Mouse (Mus musculus) naive thymus-derived CD4-positive, alpha-beta T cell, adult 2 months (primary cell): Measurements from ENCODE around the gene Gm5150.
"Not testable (repeated sequence)": the region's sequence is repeated elsewhere in the genome, so short reads cannot be mapped to it uniquely, and the experiment has no call there.

Source experiments
- DNase-seq: peaks from one replicate; pipeline ENCODE4 v3.0.0-alpha.2; 2011; ENCODE audit warnings: low read depth

The Gm5150 gene

GRCm38 (mm10) chr3:16006215-16006614 lies at the start of gene Gm5150:
TSS of gene Gm5150 (minus strand) at chr3:16006437.
- DNase-seq: no peak

DNA sequence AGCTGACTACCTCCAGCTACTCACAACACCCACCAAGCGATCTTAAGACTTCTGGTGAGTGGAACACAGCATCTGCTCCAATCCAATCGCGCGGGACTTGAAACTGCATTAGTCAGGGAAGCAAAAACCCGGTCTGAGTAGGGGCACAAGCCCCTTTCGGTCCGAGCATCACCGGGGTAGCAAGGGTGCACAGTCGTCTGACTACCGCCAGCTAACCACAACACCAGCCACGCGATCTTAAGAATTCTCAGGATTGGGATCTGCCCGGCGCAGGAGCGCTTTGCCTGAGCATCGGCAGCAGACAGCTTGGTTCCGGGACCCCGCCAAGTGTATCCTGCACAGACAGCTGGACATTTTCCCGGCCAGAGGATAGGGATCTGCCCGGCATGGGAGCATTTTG lies 45.5 kb upstream of the Gm5150 start:
- not testable (repeated sequence) for DNase-seq

GRCm38 (mm10) chr3:16047288-16047687 lies 41.1 kb upstream of the Gm5150 start:
- DNase-seq: no peak

DNA sequence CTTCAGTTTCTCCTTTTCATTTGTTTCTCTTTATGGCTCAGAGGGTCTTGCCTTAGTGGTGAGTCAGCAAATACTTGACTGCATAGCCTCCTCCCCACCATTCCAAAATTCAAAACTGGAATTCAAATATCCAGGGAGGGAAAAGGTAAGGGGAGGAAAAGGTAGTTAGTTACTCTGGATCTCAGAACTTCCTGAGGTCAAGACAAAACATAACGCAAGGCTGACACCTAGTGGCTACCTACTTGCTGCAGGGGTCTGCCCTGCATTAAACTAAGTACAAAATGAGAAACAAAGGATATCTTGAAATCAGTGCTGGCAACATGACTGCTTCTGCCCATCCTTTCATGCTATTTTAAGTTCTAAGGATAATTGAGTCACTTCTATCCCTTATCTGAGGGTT lies 37.1 kb upstream of the Gm5150 start:
- no peak for DNase-seq

DNA sequence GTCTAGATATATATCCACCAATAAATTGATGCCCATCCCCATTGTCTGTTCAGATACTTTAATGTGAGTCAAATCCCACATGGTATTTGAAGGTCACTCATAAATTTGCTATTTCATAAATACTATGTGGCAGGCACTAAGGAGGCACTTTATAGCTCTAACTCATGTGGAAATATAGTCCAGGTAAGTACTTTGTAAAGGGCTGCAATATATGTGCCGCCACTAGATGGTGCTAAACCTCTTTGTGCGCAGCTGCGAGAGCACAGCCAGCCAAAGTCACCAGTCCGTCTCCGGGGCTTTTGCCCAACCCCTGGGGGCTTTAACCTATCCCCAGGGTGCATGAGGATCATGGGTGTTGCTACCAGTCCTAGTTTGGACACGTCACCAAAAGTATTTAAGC lies 18.8 kb upstream of the Gm5150 start:
- DNase-seq: peak; percentile 21

DNA sequence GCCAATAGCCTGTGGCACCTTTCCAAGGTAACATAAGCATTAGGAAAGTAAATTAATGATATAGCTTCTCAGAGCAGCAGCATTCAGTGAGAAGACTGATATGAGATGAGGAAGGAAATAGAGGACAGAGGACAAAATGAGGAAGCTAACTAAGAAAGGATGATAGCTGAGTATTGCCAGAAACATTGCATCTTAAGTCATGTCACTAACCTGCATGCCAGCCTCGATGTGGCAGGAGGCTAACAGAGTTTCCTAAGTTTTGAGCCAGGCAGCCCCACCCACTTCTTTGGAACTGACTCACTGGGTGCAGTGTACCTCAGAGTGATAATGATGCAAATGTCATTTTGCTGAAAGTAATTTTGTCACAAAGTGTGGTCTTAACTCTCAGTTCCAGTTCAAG lies 16.0 kb upstream of the Gm5150 start:
- DNase-seq: no peak

GRCm38 (mm10) chr3:16014456-16014855 lies 8.2 kb upstream of the Gm5150 start:
- DNase-seq: not testable (repeated sequence)

DNA sequence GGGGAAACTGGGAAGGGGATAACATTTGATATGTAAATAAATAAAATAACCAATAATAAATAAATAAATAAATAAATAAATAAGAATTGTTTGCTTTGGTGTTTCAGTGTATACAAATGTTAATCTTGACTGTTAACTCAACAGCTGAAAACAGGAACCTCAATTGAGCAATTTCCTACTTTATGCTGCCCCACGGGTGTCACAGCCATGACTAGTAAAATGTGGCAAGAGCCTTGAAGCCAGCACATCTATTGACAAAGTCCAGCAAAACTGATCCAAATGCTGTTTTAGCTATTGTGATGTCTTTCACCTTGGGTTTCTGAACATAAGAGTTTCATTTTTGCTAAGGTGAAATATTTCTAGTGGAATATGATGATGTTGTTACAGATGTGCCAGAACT lies 1.6 kb upstream of the Gm5150 start:
- no peak for DNase-seq

DNA sequence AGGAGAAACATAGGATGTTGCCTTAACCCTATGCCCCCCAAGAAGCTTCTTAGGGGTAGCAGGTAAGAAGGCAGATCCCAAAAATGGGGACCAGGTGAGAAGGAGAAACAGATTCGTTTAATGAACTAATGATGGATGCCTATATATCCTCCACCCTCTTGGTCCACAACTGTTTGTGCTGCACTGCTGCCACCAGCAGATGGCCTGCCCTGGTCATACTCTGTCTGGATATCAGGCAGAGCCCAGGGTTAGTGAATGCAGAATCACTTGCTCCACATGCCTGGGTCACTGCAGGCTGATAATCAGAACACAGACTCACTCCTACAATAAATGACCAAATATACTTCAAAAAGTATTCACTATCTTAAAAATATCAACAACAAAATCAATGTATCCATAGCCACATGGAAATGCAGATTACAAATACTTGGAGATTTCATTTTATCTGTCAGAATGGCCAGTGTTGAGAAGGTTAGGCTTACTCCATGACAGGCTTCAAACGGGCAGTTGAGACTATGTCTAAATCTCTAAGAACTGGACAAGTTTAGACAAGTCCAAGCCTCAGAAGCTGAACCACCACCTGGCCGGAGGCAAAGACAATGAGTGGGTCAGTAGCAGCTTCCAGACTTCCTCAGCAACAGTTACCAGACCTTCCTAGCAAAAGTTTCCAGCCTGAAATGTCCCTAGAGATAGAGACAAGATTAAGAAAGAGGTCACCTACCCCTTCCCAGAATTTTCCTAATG lies 2.2 kb downstream of the Gm5150 start:
- no peak for DNase-seq

DNA sequence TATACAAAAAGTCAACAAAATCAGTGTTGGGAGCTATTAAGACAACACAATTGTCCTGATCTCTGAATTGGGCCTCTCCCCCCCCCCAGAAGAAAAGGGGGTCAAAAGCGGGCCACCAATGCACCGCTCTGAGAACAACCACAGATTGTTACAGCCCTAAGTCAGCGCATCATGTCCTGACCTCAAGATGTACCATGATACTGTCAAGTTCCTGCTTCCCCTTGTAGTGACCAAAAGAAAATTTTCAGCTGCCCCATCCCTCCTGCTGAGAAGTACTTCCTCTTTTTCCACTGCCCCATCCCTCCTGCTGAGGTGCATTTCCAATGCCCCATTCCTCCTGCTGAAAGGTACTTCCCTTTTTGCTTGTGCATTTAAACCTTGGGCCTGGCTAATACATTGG lies 6.8 kb downstream of the Gm5150 start:
- not testable (repeated sequence) for DNase-seq

DNA sequence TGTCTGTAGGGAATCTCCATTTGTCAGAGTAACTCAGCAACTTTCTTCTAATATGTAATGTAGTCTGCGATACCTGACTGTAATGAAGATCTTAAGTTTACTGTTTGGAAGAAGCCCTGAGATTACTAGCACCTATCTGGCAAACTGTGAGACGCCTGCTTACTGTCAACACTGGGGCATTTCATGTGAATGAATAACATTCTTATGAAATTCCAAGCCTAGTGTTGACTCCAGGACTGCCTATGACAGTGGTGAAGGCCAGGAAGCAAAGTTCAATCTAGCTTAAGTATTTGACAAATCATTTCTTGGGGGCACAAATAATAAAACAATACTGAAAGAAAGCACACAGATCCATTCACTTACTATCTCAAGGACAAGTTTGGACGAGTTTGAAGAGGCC lies 24.0 kb downstream of the Gm5150 start:
- DNase-seq: no peak

GRCm38 (mm10) chr3:15956921-15957320 lies 49.3 kb downstream of the Gm5150 start:
- no peak for DNase-seq
